In genomic region chr2:109992448-109993073, GRCm38 (mm10) we compare ENCODE assay signal across 19 mouse cellular contexts. TPM values are rescaled to one million over a fixed set of nuclear protein-coding genes. Genes with fewer than 3 reads are reported as not detected.
DNase-seq lines count a peak whose midpoint lies in the region; ATAC-seq and TF ChIP-seq lines count a peak whose summit lies in the region.
"Had no signal": no experiment of that assay in that cellular context is flagged by ENCODE, and none has a peak within 500 bp of the region (broad histone marks: within the 10 kb centered on the region; RNA-seq: fewer than 3 reads in every experiment).

No protein-coding gene starts in this region.

- no peak overlapping the region for H3K27ac ChIP-seq in MEL (ENCODE audit: control insufficient read depth, low read depth, low read length)
- 0 out of 2 replicates have a peak overlapping the region, but pooled peaks have one; percentile 54 for H3K27ac ChIP-seq in intestine, embryonic 15.5 days
- H3K27ac ChIP-seq in stomach, embryonic 14.5 days (ENCODE audit: low read length) = peak overlapping the region; percentile 36; the same call in 1 of the 2 replicates
- no peak overlapping the region for H3K27ac ChIP-seq in kidney, embryonic 16.5 days (ENCODE audit: low read length)
- H3K27ac ChIP-seq: forebrain, embryonic 12.5 days; heart, adult 2 months; left cerebral cortex, adult 2 months; liver, embryonic 12.5 days had no signal

- H3K9ac ChIP-seq in MEL (ENCODE audit: control insufficient read depth, low read depth, low read length, poor library complexity, severe bottlenecking) = no peak overlapping the region
- H3K9ac ChIP-seq in intestine, embryonic 15.5 days = no peak overlapping the region
- no peak overlapping the region for H3K9ac ChIP-seq in stomach, embryonic 14.5 days (replicated peaks; ENCODE audit: low read depth, low read length)
- no peak overlapping the region for H3K9ac ChIP-seq in kidney, embryonic 16.5 days (replicated peaks; ENCODE audit: low read length)
- H3K9ac ChIP-seq: forebrain, embryonic 12.5 days; liver, embryonic 12.5 days had no signal

- peaks cover 0 to 32% of the 10 kb centered on the region in 2 experiments; a peak in 2 of 4 replicates for H3K36me3 ChIP-seq in MEL (ENCODE audit: control insufficient read depth in 1 of 2, insufficient read depth in 2 of 2, low read length in 2 of 2)
- no peaks in the 10 kb centered on the region for H3K36me3 ChIP-seq in intestine, embryonic 15.5 days
- H3K36me3 ChIP-seq in stomach, embryonic 14.5 days (ENCODE audit: control insufficient read depth, insufficient read depth, low read length) = no peaks in the 10 kb centered on the region
- no peaks in the 10 kb centered on the region for H3K36me3 ChIP-seq in kidney, embryonic 16.5 days (ENCODE audit: insufficient read depth, low read length)
- H3K36me3 ChIP-seq: forebrain, embryonic 12.5 days; liver, embryonic 12.5 days had no signal

- peak overlapping the region; percentile 27; the same call in 1 of the 2 replicates for H3K4me2 ChIP-seq in intestine, embryonic 15.5 days (replicated peaks)
- H3K4me2 ChIP-seq in stomach, embryonic 14.5 days (replicated peaks; ENCODE audit: low read depth, low read length) = no peak overlapping the region
- no peak overlapping the region for H3K4me2 ChIP-seq in kidney, embryonic 16.5 days (replicated peaks; ENCODE audit: low read depth, low read length)
- H3K4me2 ChIP-seq: forebrain, embryonic 12.5 days had no signal

- no peak for TF ChIP-seq POLR2A in MEL (IDR thresholded peaks at IDR 0.05; ENCODE audit: control insufficient read depth in 1 of 2, insufficient read depth in 1 of 2, low read depth in 1 of 2, low read length in 2 of 2, poor library complexity in 1 of 2)

- H3K27me3 ChIP-seq in MEL (ENCODE audit: control insufficient read depth in 1 of 2, insufficient read depth in 2 of 2, low read length in 2 of 2) = no peaks in the 10 kb centered on the region
- no peaks in the 10 kb centered on the region for H3K27me3 ChIP-seq in intestine, embryonic 15.5 days (replicated peaks)
- no peaks in the 10 kb centered on the region for H3K27me3 ChIP-seq in stomach, embryonic 14.5 days (ENCODE audit: control insufficient read depth, insufficient read depth, low read length)
- H3K27me3 ChIP-seq in kidney, embryonic 16.5 days (ENCODE audit: insufficient read depth, low read length) = no peaks in the 10 kb centered on the region
- H3K27me3 ChIP-seq: liver, embryonic 12.5 days had no signal

- no peak for TF ChIP-seq CTCF in MEL (IDR thresholded peaks at IDR 0.05 in 2 of 3, conservative IDR thresholded peaks at IDR 0.05 in 1 of 3; ENCODE audit: control insufficient read depth in 1 of 3, insufficient read depth in 1 of 3, low read depth in 2 of 3, low read length in 3 of 3, poor library complexity in 1 of 3, severe bottlenecking in 1 of 3)

- H3K4me1 ChIP-seq in MEL (ENCODE audit: control insufficient read depth in 1 of 2, insufficient read depth in 2 of 2, low read length in 2 of 2) = peaks cover 8 to 13% of the 10 kb centered on the region in 2 experiments
- peaks cover 22% of the 10 kb centered on the region for H3K4me1 ChIP-seq in intestine, embryonic 15.5 days (replicated peaks)
- peaks cover 35% of the 10 kb centered on the region for H3K4me1 ChIP-seq in stomach, embryonic 14.5 days (ENCODE audit: control insufficient read depth, insufficient read depth, low read length)
- H3K4me1 ChIP-seq in kidney, embryonic 16.5 days (ENCODE audit: insufficient read depth, low read length) = peaks cover 41% of the 10 kb centered on the region

- H3K79me2 ChIP-seq in MEL (ENCODE audit: control insufficient read depth, insufficient read depth, low read length, poor library complexity) = no peaks in the 10 kb centered on the region

- H3K4me3 ChIP-seq in MEL (ENCODE audit: control insufficient read depth in 1 of 2, insufficient read depth in 1 of 2, low read depth in 2 of 2, low read length in 2 of 2) = no peak overlapping the region
- no peak overlapping the region for H3K4me3 ChIP-seq in intestine, embryonic 15.5 days (replicated peaks)
- no peak overlapping the region for H3K4me3 ChIP-seq in stomach, embryonic 14.5 days (ENCODE audit: low read depth, low read length)
- no peak overlapping the region for H3K4me3 ChIP-seq in kidney, embryonic 16.5 days (ENCODE audit: low read length)
- H3K4me3 ChIP-seq: forebrain, embryonic 12.5 days; heart, adult 2 months; left cerebral cortex, adult 2 months; liver, embryonic 12.5 days had no signal

- ATAC-seq in intestine, embryonic 15.5 days = peak; percentile 52
- ATAC-seq in stomach, embryonic 14.5 days (ENCODE audit: insufficient number of reproducible peaks, insufficient read depth, low FRiP score, low read depth) = peak; percentile 66
- ATAC-seq in inflammation-experienced regulatory T-cells, adult 6 months = no peak
- no peak for ATAC-seq in kidney, embryonic 16.5 days (ENCODE audit: low FRiP score, low TSS enrichment)

- peak; percentile 93 for DNase-seq in 416B (ENCODE audit: low read depth)
- DNase-seq in MEL (ENCODE audit: low read depth, low spot score) = peak; percentile 37
- DNase-seq in retina, postnatal 1 day = no peak
- DNase-seq: adrenal gland, postnatal 25 days; cerebellum, adult 11-12 months; cerebellum, postnatal 25 days; heart, adult 2 months; heart, postnatal 4 days; kidney, postnatal 10 days; lung, adult 2 months; right cerebral cortex, adult 18-20 months; thymus, adult 2 months had no signal

- peak; percentile 69 to 81 for TF ChIP-seq EP300 in MEL (IDR thresholded peaks at IDR 0.05; ENCODE audit: low read depth in 1 of 2, low read length in 2 of 2)

- TF ChIP-seq RAD21 in MEL (IDR thresholded peaks at IDR 0.05; ENCODE audit: low read depth, low read length) = no peak

- H3K9me3 ChIP-seq in MEL (replicated peaks; ENCODE audit: insufficient read depth, low read length) = no peaks in the 10 kb centered on the region
- no peaks in the 10 kb centered on the region for H3K9me3 ChIP-seq in intestine, embryonic 15.5 days
- H3K9me3 ChIP-seq in stomach, embryonic 14.5 days (ENCODE audit: control insufficient read depth, low read depth, low read length) = no peaks in the 10 kb centered on the region
- no peaks in the 10 kb centered on the region for H3K9me3 ChIP-seq in kidney, embryonic 16.5 days (ENCODE audit: low read length)
- H3K9me3 ChIP-seq: forebrain, embryonic 12.5 days; liver, embryonic 12.5 days had no signal

- 54% methylated on average over 11 of the region's 11 CpGs for WGBS in intestine, embryonic 15.5 days
- WGBS in stomach, embryonic 14.5 days = 61% methylated on average over 11 of the region's 11 CpGs
- WGBS in kidney, embryonic 16.5 days = 74% methylated on average over 11 of the region's 11 CpGs

TF ChIP-seq in MEL, 35 proteins besides CTCF, POLR2A, EP300 and RAD21 (continues in another document):
- no peak for TF ChIP-seq GABPA (IDR thresholded peaks at IDR 0.05; ENCODE audit: low read depth, low read length)
- TF ChIP-seq POLR2AphosphoS2 (IDR thresholded peaks at IDR 0.05; ENCODE audit: low read length) = no peak
- peak; percentile 53; the same call in 1 of the 2 replicates for TF ChIP-seq MYB (IDR thresholded peaks at IDR 0.05; ENCODE audit: low read depth, low read length)
- TF ChIP-seq MXI1 (IDR thresholded peaks at IDR 0.05; ENCODE audit: low read depth, low read length) = no peak
- TF ChIP-seq JUND (IDR thresholded peaks at IDR 0.05; ENCODE audit: low read depth, low read length) = no peak
- peak; percentile 76 for TF ChIP-seq GATA1 (IDR thresholded peaks at IDR 0.05; ENCODE audit: low read depth, low read length)
- TF ChIP-seq UBTF (IDR thresholded peaks at IDR 0.05; ENCODE audit: borderline replicate concordance, insufficient read depth, low read depth, low read length) = no peak
- no peak for TF ChIP-seq KAT2A (conservative IDR thresholded peaks at IDR 0.05; ENCODE audit: low read depth, low read length)
- no peak for TF ChIP-seq TBP (IDR thresholded peaks at IDR 0.05; ENCODE audit: low read depth, low read length)
- peak; percentile 66 for TF ChIP-seq TCF12 (IDR thresholded peaks at IDR 0.05; ENCODE audit: low read depth, low read length)
- no peak for TF ChIP-seq E2F4 (IDR thresholded peaks at IDR 0.05; ENCODE audit: borderline replicate concordance, low read depth, low read length)
- TF ChIP-seq ZNF384 (IDR thresholded peaks at IDR 0.05; ENCODE audit: low read depth, low read length) = no peak
- TF ChIP-seq MEF2A (IDR thresholded peaks at IDR 0.05; ENCODE audit: extremely low read depth, insufficient replicate concordance, low read depth, low read length, poor library complexity, severe bottlenecking) = no peak
- TF ChIP-seq ELF1 (IDR thresholded peaks at IDR 0.05; ENCODE audit: low read depth, low read length) = no peak
- no peak for TF ChIP-seq ETS1 (IDR thresholded peaks at IDR 0.05; ENCODE audit: low read depth, low read length)
- no peak for TF ChIP-seq MYC (IDR thresholded peaks at IDR 0.05; ENCODE audit: low read depth, low read length)
- TF ChIP-seq CHD2 (IDR thresholded peaks at IDR 0.05; ENCODE audit: low read length) = no peak
- TF ChIP-seq TAL1 (IDR thresholded peaks at IDR 0.05; ENCODE audit: low read length) = no peak
- no peak for TF ChIP-seq USF1 (IDR thresholded peaks at IDR 0.05; ENCODE audit: low read depth, low read length)
- no peak for TF ChIP-seq HCFC1 (IDR thresholded peaks at IDR 0.05; ENCODE audit: low read depth, low read length)
- peak; percentile 70; the same call in 1 of the 2 replicates for TF ChIP-seq MAFK (IDR thresholded peaks at IDR 0.05; ENCODE audit: borderline replicate concordance, low read depth, low read length)
- no peak for TF ChIP-seq NRF1 (IDR thresholded peaks at IDR 0.05; ENCODE audit: insufficient read depth, low read depth, low read length, poor library complexity, severe bottlenecking)
- no peak for TF ChIP-seq POLR2AphosphoS5 (IDR thresholded peaks at IDR 0.05; ENCODE audit: borderline replicate concordance, low read depth, low read length)
- no peak for TF ChIP-seq ZC3H11A (IDR thresholded peaks at IDR 0.05; ENCODE audit: low read depth, low read length)
- peak; percentile 98 for TF ChIP-seq RCOR1 (IDR thresholded peaks at IDR 0.05; ENCODE audit: low read depth, low read length)
- TF ChIP-seq USF2 (IDR thresholded peaks at IDR 0.05; ENCODE audit: borderline replicate concordance in 1 of 2, insufficient read depth in 1 of 2, low read depth in 1 of 2, low read length in 2 of 2) = no peak

RNA-seq across cellular contexts. Expression of gene Ccdc34, which starts 25.1 kb away (rescaled TPM):
- total RNA-seq in MEL (2012; rRNA removed) = 14.1 and 15.8 TPM in 2 replicates
- polyA plus RNA-seq in MEL (2012; ENCODE audit: insufficient read depth in 1 of 2, insufficient read length in 2 of 2, low read depth in 1 of 2, low replicate concordance in 2 of 2, missing spikeins in 1 of 2) = 10 to 100 TPM in 1 of 2 experiments, not detected in 1; 39.0 TPM
- polyA plus RNA-seq in intestine, embryonic 15.5 days (2015; fragmentation: Nextera tagmentation; extraction: Ambion mirVana) = 45.8 and 51.1 TPM in 2 replicates
- polyA plus RNA-seq in stomach, embryonic 14.5 days (2014; fragmentation: Nextera tagmentation; extraction: Ambion mirVana) = 53.0 and 53.8 TPM in 2 replicates
- polyA plus RNA-seq in inflammation-experienced regulatory T-cells, adult 6 months (2017; shearing (Covaris generic)) = 10 to 100 TPM in 1 of 3 experiments, 1 to 10 TPM in 2; 6.5 to 17.0 (median 8.0) TPM
- polyA plus RNA-seq in kidney, embryonic 16.5 days (2015; fragmentation: Nextera tagmentation; extraction: Ambion mirVana) = 39.5 and 44.9 TPM in 2 replicates

Comparison
In these comparisons a context has a peak if more than half of its experiments do, and no peak if none do; other contexts are left out.
1. H3K27ac ChIP-seq: peak in intestine, embryonic 15.5 days (single experiment) and stomach, embryonic 14.5 days (single experiment); none in MEL (single experiment) and kidney, embryonic 16.5 days (single experiment).
2. ATAC-seq: peak in intestine, embryonic 15.5 days (single experiment) and stomach, embryonic 14.5 days (single experiment); none in inflammation-experienced regulatory T-cells, adult 6 months (single experiment) and kidney, embryonic 16.5 days (single experiment).